Mouse (Mus musculus): ENCODE data around the gene Vps13d. TPM values are rescaled to one million over a fixed set of nuclear protein-coding genes. Genes with fewer than 3 reads are reported as not detected.

The Vps13d gene
- total RNA-seq, 2 experiments from 2014 or later: 61.5 to 64.3 TPM

DNA sequence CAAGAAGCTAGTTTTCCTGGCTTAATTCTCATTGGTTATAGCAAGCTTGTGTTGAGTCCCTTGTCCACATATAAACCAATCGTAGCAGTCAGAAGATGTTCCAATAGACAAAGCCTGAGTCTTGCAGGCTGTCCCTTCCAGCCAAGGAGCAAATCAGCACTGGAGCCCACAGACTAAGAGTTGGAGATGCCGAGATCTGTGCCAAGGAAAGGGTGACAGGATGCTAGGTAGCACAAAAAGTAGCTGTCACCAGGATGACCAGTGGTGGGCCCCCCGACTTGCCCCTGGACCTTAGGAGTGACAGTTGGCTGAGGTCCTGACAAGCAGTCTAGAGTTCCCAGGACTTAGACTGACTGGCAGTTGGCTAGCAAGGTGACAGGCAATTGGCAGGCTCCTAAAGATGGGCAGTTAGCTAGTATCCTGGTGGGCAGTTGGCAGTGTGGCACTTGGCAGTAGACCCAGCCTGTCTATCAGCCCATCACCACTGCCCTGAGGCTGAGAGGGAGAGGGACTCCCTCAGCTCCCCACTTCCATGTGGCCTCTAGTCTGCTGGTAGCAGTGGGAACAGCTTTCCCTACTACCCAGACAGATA lies 258.1 kb downstream of the Vps13d start:
- no peak for DNase-seq (ENCODE audit: low spot score)
- intact Hi-C loops (cut with DNase I): no loop called here

DNA sequence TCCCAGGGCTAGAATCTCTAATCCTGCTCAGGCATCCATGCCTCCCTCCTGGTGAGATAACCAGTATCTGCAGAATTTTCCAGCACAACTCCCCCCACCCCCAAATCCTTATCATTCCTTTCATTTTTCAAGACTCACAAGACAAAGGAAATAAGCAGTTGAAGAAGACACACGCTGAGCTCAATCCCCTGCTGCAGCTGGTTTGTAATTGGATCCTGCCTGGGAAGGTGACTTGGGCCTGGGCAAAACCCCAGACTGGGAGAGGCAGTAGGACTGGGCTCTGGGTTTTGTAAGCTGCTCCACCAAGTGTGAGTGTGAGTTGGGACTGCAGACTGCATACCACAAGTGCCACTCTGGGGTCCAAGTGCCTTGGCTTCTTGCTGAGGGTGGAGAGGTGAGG lies 260.3 kb downstream of the Vps13d start:
- intact Hi-C loops (cut with DNase I): no loop called here
- no peak for DNase-seq (ENCODE audit: low spot score)

DNA sequence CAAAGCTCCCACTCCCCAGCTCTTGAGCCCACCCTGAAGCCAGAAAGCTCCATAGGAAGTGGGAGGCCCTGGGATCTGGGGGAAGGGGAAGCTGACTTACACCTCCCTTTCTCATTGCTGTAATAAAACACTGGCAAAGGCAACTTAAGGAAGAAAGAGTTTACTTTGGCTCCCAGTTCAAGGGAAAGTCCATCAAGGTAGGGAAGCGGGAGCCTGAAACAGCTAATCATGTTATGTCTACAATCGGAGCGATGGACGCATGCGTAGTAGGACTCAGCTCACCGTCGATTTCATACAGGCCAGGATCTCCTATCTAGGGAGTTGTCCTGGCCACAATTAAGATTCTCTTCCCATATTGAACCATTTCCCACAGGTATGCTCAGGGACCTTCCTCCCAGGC lies 263.6 kb downstream of the Vps13d start:
- no peak for DNase-seq (ENCODE audit: low spot score)
- intact Hi-C loops (cut with DNase I): no loop called here

DNA sequence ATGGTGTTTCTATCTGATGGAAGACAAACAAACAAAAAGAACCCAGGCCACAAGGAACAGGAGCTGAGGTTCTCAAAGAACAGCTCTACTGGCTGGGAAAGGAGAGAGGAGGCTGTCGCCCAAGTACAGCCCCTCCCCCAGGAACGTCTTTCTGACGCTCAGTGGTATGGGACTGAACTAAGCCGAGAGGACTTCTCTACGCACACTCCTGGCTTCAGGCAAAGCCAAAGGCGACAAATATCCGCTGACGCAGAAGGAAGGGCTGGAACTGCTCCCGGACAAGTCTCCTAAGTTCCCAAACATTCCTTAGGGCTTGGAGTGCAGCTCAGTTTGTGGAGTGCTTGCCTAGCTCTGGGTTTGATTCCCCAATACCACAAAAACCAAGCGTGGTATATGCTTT lies 264.4 kb downstream of the Vps13d start:
- DNase-seq (ENCODE audit: low spot score): peak; percentile 86
- intact Hi-C loops (cut with DNase I): no loop called here

DNA sequence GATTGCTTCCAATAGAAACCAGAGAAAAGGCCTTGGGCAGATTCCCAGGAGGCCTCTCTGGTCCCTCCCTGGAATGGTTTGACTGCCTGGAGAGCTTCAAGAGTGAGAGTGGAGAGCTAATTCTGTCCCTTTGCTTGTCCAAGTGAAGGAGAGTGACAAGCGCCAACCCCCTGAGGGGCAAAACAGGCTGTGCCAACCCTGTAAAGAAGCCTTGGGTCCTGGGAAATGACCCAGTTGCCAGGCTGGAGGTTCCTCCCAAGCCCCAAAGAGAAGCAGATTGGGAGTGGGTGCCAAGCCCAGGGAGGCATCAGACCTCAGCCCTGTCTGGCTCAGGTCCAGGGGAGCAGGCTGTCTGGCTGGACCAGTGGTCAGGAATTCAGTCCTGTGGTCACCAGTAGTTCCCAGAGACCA lies 265.0 kb downstream of the Vps13d start:
- intact Hi-C loops (cut with DNase I): loop anchor here (2.0 kb wide), 1 partner anchor 35 kb away; no protein-coding TSS in a partner anchor
- DNase-seq (ENCODE audit: low spot score): peak; percentile 56

DNA sequence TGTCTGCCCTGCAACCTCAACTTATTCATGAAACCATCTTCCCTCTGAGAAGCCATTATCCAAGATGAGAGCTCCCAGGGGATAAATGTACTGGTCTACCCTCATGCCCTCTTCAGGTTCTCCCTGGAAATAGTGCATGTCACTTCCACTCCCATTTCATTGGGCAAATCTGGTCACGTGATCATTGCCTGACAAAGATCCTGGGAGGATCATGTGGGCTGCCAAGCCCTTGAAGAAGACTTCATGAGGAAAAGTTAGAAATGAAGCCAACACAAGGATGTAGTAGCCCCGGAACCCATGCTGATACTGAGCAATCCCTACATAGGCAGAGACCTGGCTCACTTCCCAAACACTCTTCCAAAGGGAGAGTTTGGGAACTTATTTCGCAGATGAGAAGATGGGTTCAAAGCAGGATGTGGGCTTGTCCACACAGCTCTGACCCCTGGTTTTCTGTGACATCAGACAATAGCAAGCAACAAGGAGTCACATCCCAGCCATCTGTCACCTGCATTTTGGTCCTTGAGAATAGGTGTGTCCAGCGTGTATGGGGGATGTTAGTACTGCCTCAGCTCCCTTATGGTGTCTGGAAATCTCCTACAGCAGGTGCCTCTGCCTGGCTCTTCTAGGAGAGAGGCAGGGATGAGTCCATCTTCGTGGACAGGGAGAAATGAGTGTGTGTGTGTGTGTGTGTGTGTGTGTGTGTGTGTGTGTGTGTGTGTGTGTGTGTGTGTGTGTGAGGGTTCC lies 265.9 kb downstream of the Vps13d start:
- intact Hi-C loops (cut with DNase I): loop anchor here (2.0 kb wide), 1 partner anchor 34 kb away; no protein-coding TSS in a partner anchor
- no peak for DNase-seq (ENCODE audit: low spot score)

Other genes with a start within 250 kb of the Vps13d start
- 1 to 10 TPM; 5.3 to 5.5 TPM for gene Tnfrsf1b, start 51.9 kb upstream of the Vps13d start, total RNA-seq (2021)
- under 1 TPM in 1 of 2 experiments, not detected in 1; 0.08 TPM for gene Tnfrsf8, start 120.2 kb upstream of the Vps13d start, total RNA-seq (2021)